Mouse (Mus musculus): Measurements from ENCODE around the gene S100a4.

- no peak for TF ChIP-seq POLR2A (IDR thresholded peaks at IDR 0.05; ENCODE audit: low read depth, low read length)
- TF ChIP-seq POLR2AphosphoS2 (IDR thresholded peaks at IDR 0.05; ENCODE audit: low read depth, low read length), result no peak
- no peak for TF ChIP-seq CTCF (conservative IDR thresholded peaks at IDR 0.05 in 1 of 2, IDR thresholded peaks at IDR 0.05 in 1 of 2; ENCODE audit: low read depth in 2 of 2, low read length in 2 of 2)
- no peak for TF ChIP-seq CHD2 (IDR thresholded peaks at IDR 0.05; ENCODE audit: low read length)
- TF ChIP-seq RCOR1 (conservative IDR thresholded peaks at IDR 0.05; ENCODE audit: low read depth, low read length), result no peak
- TF ChIP-seq GABPA (IDR thresholded peaks at IDR 0.05; ENCODE audit: insufficient replicate concordance, low read depth, low read length), result no peak
- no peak for TF ChIP-seq BHLHE40 (IDR thresholded peaks at IDR 0.05; ENCODE audit: low read depth, low read length)
- TF ChIP-seq ZC3H11A (IDR thresholded peaks at IDR 0.05; ENCODE audit: low read depth, low read length), result no peak
- no peak for TF ChIP-seq ZNF384 (IDR thresholded peaks at IDR 0.05; ENCODE audit: low read depth, low read length)
- no peak for TF ChIP-seq MAX (IDR thresholded peaks at IDR 0.05; ENCODE audit: low read length)
Measured at GRCm38 (mm10) chr3:90596810-90597209, 6.8 kb upstream of the S100a4 start.

Data from CH12.LX (cell line).